Mouse (Mus musculus): Measurements from ENCODE around the gene Hist1h4n.
A peak's percentile ranks its signal among the peaks of the same experiment; 100 is the strongest.
"Not testable (repeated sequence)": the region's sequence is repeated elsewhere in the genome, so short reads cannot be mapped to it uniquely, and the experiment has no call there.

The Hist1h4n gene

DNA sequence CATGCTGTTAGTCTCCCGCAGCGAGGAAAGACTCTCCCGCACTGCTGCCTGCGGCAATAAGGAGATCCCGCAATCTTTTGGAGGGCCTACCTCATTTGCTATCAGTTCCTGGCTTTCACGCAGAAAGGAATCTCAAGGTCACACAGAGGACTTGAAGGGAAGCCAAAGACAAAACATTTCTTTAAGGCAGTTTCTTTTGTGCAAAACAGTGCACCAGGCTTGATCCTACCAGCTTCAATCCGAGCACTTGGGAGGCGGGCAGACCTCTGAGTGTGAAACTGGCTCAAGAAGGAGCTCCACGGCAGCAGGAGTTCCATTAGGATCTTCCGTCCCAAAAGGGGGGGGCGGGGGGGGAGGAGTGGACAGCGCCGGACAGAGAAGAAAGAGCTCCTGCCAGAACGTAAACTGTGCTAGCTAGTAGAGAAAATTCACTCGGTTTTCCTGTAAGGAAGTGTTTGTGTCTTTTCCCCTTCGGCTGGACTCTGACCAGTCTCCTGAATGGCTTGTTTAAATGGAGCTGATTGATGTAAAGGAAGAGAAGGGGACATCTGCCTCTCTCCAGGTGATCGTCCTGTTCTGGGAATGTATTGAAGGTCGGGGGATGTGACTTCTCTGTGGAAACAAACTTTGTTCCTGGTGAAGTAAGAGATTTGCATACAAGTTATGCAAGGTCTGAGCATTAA, 41.3 kb downstream of the Hist1h4n start:
- no peak for DNase-seq

DNA sequence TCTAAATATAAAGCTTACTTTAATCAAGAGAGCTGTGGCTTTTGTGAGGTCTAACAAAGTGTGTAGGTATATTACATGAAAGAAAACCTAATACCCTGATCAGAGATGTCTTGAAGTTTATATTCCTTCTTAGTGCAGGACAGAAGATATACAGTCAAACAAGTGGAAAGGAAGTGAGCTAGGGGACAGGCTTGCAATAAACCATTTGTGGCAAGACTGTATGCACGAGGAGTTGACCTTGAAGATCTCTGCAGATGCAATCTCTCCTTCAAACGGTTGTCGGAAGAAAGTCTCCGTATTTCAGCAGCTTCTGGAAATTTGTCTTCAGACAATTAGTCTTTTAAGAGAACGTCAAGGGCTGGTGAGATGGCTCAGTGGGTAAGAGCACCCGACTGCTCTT, 42.1 kb downstream of the Hist1h4n start:
- DNase-seq, result no peak

DNA sequence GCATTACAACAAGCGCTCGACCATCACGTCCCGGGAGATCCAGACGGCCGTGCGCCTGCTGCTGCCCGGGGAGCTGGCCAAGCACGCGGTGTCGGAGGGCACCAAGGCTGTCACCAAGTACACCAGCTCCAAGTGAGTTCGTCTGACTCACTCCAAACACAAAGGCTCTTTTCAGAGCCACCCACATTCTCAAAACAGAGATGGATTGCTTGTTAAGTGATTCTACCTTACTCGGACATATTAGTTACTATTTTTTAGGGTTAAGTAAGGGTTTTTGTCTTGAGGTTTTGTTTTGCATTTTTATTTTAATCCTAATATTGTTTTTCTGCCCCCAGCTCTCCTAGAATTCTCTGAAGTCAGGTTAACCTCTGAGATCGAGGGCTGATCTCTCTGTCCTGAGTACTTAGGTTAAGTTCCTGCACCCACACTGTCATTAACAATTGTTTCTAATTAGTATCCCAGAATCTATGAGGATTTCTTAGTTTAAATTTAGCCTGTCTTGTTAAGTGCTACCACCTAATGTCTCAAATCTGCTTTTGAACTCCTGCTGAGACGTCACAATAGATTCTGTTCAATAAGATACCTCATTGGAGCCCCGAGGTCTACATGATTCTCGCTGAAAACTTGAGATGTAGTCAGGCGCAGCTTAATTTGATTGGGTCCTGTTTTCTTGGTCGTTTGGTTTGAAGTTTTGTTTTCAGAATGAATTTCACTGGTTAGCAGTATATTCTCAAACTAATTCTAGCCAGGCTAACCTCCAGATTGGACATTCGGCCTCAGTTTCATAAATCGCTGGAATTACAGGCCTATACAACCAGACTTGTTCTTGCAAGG, 44.0 kb downstream of the Hist1h4n start:
- no peak for DNase-seq

DNA sequence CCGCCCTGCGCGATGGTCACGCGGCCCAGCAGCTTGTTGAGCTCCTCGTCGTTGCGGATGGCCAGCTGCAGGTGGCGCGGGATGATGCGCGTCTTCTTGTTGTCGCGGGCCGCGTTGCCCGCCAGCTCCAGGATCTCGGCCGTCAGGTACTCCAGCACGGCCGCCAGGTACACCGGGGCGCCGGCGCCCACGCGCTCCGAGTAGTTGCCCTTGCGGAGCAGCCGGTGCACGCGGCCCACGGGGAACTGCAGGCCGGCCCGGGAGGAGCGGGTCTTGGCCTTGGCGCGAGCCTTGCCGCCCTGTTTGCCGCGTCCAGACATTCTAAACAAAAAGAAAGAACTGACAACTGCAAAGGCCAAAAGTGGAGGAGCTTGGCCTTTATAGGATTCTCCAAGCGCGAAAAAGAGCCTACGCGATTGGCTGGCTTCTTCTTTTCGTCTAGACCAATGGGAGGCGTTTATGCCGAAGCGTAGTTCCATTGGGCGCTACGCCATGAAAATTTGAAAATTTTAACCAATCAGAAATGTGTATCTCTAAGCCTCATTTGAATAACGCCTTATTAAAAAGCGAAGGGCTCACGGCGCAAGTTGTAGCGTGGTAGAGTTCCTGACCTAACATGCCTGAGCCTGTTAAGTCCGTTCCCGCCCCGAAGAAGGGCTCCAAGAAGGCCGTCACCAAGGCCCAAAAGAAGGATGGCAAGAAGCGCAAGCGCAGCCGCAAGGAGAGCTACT, 44.9 kb downstream of the Hist1h4n start, which contains the start of the genes Hist1h2an and Hist1h2bp:
TSS of gene Hist1h2an (minus strand) at position 320 of the 731 bp plus-strand sequence.
TSS of gene Hist1h2bp (plus strand) at position 563 of the 731 bp plus-strand sequence.
- DNase-seq, result peak; percentile 95

DNA sequence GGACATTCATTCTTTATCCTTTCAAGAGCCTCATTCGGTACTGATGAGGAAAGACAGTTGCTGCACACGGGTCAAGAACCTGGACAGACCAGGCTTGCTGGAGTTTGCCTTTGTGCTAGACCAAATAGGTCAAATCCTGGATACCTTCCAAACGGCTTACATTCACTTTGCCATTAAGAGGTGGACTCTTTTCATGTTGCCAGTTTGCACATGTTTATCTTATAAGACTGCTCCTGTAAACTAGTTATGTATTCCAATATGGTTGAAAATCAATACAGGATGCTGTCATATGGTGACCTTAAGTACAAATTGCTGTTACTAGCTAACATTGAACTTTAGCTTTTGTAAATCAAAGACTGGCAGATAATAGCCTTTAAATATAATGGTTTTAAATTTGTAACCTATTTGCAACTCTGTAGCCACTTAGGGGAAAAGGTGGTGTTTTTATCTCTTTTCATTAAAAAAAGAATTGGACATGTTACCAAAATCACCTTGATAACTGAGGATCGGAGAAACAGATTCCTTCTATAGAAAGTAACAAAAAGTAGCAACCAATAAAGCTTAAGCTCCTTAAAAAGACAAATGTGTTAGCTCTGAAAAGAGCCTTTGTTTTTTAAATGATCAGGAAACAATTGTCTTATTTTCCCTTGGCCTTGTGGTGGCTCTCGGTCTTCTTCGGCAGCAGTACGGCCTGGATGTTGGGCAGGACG, 45.7 kb downstream of the Hist1h4n start:
- no peak for DNase-seq

DNA sequence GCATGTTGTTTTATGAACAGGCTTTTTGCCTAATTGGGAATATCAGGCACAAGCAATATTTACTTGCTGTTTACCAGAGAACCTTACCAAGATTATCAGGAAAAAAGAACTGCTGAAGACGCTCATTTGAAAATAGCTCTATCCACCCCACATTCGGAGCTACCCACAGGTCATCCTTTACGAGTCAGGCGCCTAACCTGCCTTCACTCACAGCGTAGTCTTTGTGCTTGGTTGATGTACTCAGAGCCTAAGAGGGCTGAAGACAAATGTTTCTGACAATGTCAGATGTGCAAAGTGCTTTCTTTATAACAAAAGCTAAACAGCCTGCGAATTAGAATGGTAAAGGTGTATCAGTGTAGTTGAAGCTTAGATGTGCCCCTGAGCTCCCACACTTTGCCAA, 47.7 kb downstream of the Hist1h4n start:
- no peak for DNase-seq

DNA sequence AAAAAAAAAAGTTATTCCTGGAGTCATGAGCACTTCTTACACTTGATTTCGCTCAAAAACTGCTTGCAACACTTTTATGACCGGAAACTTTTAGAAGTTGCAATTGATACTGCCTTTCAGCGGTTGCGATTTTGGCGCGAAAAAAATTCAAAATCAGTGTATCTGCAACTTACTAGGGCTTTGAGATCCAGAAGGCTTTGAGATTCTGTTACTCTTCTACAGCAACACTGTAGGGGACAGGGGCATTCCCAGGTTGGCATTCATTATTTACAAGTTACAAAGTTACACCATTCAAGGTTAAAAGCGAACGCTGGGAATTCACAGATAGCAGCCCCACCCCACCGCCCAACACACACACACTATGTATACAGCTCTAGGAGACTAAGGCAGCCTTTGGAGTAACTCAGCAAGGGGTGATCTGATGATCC, 48.2 kb downstream of the Hist1h4n start:
- DNase-seq, result peak; percentile 28

DNA sequence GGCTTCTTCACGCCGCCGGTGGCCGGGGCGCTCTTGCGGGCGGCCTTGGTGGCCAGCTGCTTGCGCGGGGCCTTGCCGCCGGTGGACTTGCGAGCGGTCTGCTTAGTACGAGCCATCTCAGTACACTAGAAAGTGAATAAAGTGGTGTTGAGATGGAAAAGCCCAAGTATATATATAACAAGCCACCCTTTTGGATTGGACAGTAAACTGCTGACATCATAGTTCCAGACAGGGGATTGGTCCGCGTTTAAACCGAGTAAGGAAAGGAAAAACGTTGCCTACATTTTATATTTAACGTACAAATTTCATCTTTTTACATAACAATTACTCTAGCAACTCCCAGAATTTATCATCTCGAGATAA, 48.8 kb downstream of the Hist1h4n start, which contains the start of gene Hist1h3i:
TSS of gene Hist1h3i (minus strand) at position 116 of the 363 bp plus-strand sequence.
- DNase-seq, result peak; percentile 76

DNA sequence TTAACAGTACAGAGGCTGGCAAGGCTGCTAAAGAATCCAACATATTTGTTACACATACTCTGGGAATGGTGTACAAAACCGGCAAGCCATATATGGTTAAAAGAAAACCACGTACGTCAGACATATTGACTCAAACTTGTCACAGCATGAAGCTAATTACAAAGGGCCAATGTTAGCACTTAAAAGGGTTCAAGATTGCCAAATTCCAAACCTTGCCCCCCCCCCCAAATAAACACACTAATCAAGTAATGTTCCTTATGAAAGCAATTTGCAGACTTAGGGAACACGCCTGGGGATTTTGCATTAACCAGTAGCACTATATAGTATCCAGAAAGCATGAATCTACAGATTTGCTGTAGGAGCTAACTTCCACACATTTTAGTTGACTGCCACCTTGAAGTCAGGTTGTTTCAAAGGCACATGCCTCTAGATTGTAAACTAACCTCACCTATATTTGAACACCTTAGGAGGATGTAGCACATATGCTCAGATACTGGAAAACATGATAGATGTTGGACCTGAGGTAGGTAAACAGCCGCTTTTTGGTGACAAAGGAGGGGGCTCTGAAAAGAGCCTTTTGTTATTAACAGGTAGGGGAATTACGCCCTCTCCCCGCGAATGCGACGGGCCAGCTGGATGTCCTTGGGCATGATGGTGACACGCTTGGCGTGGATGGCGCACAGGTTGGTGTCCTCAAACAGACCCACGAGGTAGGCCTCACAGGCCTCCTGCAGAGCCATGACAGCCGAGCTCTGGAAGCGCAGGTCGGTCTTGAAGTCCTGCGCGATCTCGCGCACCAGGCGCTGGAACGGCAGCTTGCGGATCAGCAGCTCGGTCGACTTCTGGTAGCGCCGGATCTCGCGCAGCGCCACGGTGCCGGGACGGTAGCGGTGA, 49.4 kb downstream of the Hist1h4n start:
- DNase-seq, result not testable (repeated sequence)
